Mouse (Mus musculus) heart, embryonic 10.5 days (tissue): ENCODE results near the gene Ccdc157. TPM values are rescaled to one million over a fixed set of nuclear protein-coding genes. Genes with fewer than 3 reads are reported as not detected.
A peak's percentile ranks its signal among the peaks of the same experiment; 100 is the strongest.

ENCODE experiments used
- microRNA-seq: library from miRNA; unstranded; fragments of <30 nt; microRNA quantifications from one replicate; pipeline ENCODE4, GENCODE M21; 2017
- polyA plus RNA-seq: library from polyadenylated mRNA; unstranded; fragments of >200 nt; fragmentation: Nextera tagmentation; extraction: Ambion mirVana; gene quantifications from 2 replicates; pipeline ENCODE4 v1.2.1, GENCODE M21; 2016

Gene Ccdc157
- polyA plus RNA-seq, 1 experiment from 2014 or later, result 4.2 TPM

Small RNAs within 50 kb of the gene (microRNA-seq; reads per million reads assigned to microRNA genes)
- 5.8 reads per million, percentile 18 among the genes with 10 or more reads in this experiment for gene Mir3060

Other genes starting within 250 kb of the Ccdc157 start
- 4.4 and 6.2 TPM in 2 replicates for gene Slc35e4, start 245.6 kb downstream of the Ccdc157 start, polyA plus RNA-seq
- 50.3 and 56.3 TPM in 2 replicates for gene Tcn2, start 228.1 kb downstream of the Ccdc157 start, polyA plus RNA-seq
- gene Pes1, start 196.3 kb downstream of the Ccdc157 start, polyA plus RNA-seq, result 65.9 and 80.1 TPM in 2 replicates
- gene 4930556J24Rik, start 183.5 kb downstream of the Ccdc157 start, polyA plus RNA-seq, result 0.15 TPM in 1 of 2 replicates, not detected in the other
- 0.32 and 0.73 TPM in 2 replicates for gene Gal3st1, start 176.7 kb downstream of the Ccdc157 start, polyA plus RNA-seq
- gene Sec14l4, start 128.8 kb downstream of the Ccdc157 start, polyA plus RNA-seq, result 0.07 and 0.50 TPM in 2 replicates
- gene Sec14l3, start 95.5 kb downstream of the Ccdc157 start, polyA plus RNA-seq, result not detected in 2 replicates
- gene Mtfp1, start 64.8 kb downstream of the Ccdc157 start, polyA plus RNA-seq, result 25.7 and 26.0 TPM in 2 replicates
- 0.94 and 2.1 TPM in 2 replicates for gene Sec14l2, start 36.9 kb downstream of the Ccdc157 start, polyA plus RNA-seq
- 16.4 and 17.1 TPM in 2 replicates for gene Rnf215, start 25.1 kb downstream of the Ccdc157 start, polyA plus RNA-seq
- 52.7 and 68.6 TPM in 2 replicates for gene Sf3a1, start 57 bp upstream of the Ccdc157 start, polyA plus RNA-seq
- gene Tbc1d10a, start 26.5 kb upstream of the Ccdc157 start, polyA plus RNA-seq, result 18.7 and 22.0 TPM in 2 replicates
- 1.5 and 1.7 TPM in 2 replicates for gene Castor1, start 57.9 kb upstream of the Ccdc157 start, polyA plus RNA-seq
- 0.05 and 0.06 TPM in 2 replicates for gene Osm, start 76.1 kb upstream of the Ccdc157 start, polyA plus RNA-seq
- gene Lif, start 97.3 kb upstream of the Ccdc157 start, polyA plus RNA-seq, result 0.11 and 0.21 TPM in 2 replicates